Mouse (Mus musculus) stomach, postnatal 0 days (tissue): ENCODE data around the gene Arnt2.

Experiments used
- CTCF ChIP-seq: IDR thresholded peaks from 2 replicates; pipeline ENCODE4 v1.5.1; 2016; ENCODE audit warnings: antibody characterized with exemption, low read depth, mild to moderate bottlenecking, moderate library complexity
- EP300 ChIP-seq: optimal IDR thresholded peaks from 2 replicates; pipeline ENCODE3; 2016; ENCODE audit warnings: antibody characterized with exemption

DNA sequence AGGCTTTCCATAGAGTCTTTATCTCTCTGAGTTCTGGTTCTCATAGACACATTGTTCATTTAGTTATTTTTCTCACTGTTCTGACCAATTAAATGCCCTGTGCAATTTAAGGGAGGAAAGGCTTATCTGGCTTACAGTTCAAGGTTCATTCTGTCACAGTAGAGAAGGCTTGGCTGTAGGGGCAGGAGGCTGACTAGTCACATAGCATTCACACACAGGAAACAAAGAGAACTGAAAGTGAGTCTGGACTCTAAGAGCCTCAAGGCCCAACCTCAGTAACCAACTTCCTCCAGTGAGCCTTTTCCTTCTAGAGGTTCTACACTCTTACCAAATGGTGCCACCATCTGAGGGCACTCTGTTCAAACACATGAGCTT lies 11.3 kb upstream of the Arnt2 start:
- TF ChIP-seq CTCF = no peak
- no peak for TF ChIP-seq EP300
